Mouse (Mus musculus): Measurements from ENCODE around the gene Robo2.

DNA sequence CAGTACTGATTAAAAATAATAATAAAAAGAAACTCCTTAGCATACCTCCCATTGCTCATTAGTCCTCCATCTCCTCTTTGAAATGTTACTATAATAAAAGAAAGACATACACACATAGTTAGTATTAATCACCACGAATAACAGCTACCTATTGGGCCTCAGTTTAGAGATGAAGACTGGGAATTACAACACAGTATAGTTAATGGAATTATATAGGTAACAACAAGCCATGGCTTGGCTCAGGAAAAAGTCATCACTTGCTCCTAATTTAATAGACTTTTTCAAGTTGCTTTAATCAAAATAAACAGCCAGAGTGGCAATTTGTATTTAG is 471.4 kb downstream of the Robo2 start:
- TF ChIP-seq CTCF (IDR thresholded peaks at IDR 0.05; ENCODE audit: control insufficient read depth, insufficient read depth, insufficient read length) (no peak), MYOD1 (IDR thresholded peaks at IDR 0.05; ENCODE audit: control insufficient read depth, insufficient read length, low read depth) (no peak), MAX (IDR thresholded peaks at IDR 0.05) (no peak), USF1 (IDR thresholded peaks at IDR 0.05; ENCODE audit: low read depth) (no peak)
